Mouse (Mus musculus) forelimb bud, embryonic 11.5 days (tissue): Measurements from ENCODE around the gene Auts2.

Experiments used
- DNase-seq: peaks from one replicate; pipeline ENCODE4 v3.0.0-alpha.2; 2012; ENCODE audit warnings: low read depth, low spot score

Auts2 gene

DNA sequence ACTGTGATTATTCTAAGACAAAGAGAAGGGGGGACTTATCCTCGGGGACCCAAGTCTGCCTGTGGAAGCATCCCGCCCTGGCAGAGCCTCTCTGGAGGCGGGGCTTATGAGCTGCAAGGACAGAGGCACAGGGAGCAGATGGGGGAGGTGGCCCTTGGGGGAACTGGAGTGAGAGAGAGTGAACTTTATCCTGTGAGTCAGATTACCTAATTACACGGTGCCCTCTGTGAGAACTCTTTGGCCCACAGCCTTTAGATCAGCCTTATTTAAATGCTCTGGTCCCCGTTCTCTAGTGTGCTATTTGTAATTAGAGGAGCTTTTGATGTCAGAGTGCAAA, 809.9 kb downstream of the Auts2 start:
- no peak for DNase-seq

DNA sequence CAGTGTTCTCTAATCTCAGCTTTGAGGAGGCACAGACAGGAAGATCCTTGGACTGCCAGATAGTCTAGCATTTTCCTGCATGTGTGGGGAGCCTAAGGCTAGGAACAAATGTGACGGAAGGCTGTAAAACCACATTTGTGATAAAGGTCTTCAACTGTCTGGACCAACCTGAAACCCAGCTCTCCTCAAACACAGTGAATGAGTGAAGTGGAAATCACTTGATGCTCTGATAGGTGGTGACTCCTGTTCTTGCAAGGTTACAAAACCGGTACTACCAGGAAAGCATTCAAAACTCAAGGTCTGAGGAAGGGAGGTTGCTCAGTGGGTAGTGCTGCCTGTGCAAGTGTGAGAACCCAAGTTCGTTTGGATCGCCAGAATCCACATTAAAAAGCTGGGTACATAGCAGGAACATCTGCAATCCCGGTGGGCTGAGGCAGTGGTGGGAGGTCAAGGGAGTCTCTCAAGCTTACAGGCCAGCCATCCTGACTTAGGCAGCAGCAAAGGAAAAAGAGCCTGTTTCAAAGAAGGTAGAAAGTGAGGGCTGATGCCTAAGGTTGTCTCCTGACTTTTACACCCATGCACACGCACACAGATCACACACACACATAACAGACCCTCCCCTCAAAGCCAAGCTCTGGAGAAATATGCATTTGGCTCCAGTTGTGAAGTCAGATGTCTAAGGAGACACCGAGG, 810.4 kb downstream of the Auts2 start:
- DNase-seq = no peak

DNA sequence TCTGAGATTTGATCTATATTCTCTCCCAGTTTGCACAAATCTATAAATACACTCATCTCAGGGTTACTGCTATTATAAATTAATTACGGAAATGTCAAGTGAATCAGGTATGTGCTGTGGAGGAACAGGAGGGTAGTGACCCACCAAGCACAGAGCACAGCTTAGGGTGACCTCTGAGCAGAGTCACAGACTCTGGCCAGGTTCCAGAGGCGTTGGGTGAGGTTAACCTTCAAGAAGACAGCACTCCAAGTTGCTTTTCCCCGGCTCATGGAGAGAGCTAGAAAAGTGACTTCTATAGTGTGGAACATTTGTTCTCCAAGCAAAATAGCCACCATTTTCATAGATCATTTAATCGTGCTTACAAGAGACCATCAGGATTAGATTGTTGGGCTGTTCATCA, 813.7 kb downstream of the Auts2 start:
- no peak for DNase-seq

DNA sequence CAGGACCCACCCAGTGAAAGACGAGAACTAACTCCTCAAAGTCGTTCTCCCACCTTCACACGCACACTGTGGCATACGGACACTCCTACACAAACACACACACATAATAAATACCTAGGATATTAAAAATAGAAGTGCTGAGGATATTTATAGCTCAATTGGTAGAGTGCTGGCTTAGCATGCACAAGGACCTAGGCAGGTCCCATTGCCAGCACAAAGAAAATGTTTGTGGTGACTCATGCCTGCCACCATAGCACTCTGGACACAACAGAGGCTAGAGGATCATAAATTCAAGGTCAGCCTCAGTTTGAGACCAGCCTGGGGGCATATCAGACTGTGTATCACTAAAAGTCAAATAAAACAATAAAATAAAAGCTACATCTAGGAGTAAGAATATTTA, 815.2 kb downstream of the Auts2 start:
- DNase-seq = no peak

DNA sequence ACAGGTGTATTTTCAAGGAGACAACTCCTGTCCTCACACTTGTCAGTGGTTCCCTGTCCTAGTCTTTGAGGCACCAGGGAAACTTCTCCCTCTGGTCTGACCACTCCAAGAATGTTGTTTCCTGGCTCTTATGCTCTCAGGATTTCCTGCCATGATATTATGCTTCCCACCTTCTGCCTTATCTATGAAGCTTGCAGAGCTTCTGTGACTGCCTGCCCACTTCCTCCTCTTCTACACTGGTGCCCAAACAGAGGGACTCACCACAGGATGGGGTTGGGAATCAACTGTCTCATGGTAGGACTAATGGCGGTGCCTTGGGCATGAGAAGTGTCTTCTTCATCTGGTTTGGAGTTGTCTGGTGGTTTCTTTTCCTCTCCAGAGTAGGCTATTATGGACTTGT, 818.6 kb downstream of the Auts2 start:
- DNase-seq = no peak

DNA sequence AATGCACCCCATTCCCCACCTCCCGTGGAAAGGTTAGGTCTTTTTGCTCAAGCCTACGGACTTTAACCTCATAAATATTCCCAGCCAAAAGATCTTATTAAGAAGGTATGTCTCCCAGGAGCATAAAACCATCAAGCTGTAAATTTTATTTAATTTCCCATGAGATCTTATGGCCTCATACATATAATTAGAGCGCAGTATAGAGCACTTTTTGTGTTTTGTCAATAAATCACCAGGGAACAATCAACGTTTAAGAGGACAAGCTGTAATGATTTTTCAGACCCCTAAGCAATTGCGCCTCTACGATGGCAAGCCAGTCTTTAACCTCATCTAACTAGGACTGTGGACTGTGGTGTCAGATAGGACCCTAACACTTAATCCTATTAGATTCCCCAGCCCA, 820.4 kb downstream of the Auts2 start:
- no peak for DNase-seq

DNA sequence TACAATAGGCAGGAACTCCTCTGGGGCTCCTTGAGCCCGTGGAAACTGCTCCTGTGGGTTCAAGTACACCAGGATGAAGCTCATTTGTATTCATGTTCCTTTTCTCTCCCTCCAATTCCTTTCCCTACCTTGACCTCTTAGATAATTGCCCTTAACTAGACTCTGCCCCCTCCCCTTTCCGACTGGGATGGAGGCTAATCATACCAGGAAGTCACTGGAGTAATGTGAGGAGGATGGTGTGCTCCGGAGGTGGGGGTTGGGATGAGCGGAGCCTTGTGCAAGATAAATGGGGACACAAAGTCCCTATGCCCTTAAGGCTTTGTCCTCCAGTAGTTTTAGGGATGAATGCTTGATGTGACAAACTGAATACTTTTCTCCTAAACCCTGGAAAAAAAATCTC, 820.8 kb downstream of the Auts2 start:
- no peak for DNase-seq

DNA sequence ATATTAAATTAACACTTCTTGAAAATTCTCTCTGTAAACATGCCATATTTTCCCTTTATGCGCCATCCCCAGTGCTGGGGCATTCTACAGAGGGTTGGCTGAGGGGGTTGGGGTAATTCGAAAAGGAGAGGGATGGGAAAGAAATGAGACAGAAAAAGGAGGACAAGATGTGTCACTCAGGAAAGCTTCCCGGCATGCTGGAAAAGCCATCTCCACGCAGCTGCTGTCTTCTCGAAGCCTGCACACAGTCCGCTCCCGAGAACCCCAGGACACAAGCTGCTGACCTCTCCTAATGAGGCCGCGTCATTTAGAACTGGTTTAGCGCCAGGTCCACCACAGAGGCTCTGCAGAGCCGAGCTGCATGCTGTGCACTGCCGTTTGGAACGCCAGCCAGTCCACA, 825.1 kb downstream of the Auts2 start:
- DNase-seq = no peak

DNA sequence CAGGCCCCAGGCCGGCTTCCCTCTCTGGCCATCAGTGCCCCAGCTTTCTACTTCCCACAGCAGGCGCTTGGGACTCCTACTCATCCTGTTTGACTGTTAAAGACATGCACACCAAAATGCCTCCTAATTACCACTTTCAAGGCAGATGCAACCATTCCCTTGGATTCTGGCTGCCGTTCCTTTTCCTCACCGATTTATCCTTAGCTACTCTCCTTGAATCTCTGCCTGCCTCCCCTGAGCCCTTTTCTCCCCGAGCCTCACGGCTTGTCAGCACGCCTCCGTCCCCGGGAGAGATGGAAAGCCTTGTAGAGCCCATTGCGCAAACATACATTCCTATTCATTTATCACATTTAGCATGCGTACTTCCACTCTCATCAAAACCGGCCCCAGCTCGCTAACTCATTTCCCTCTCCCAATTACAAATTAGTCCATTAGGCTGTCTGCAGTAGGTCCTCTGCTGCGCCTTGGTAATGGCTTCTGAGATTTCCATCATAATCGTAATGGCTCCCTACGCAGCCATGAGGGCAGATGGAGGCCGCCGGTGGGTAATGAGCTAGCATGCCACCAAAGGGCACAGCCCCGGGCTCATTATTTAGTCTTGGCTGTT, 825.7 kb downstream of the Auts2 start:
- DNase-seq = no peak

DNA sequence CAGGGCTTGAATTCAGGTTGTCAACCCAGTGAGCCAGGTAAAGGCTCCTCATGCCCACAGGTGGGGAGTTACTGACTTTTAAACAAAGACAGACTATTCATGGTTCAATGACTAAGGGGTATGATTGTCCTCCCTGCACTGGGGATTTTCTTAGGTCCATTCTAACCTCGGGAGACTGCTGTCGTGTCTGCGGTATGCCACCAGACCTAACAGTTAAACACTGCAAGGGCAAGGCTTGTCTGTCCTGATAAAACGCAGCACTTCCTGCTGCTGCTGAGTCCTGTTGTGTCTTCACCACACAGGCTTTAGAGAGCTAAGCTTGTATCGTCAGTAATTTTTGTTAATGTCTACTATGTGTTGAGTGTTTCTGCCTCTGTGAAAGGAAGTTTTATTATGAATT, 828.2 kb downstream of the Auts2 start:
- no peak for DNase-seq

DNA sequence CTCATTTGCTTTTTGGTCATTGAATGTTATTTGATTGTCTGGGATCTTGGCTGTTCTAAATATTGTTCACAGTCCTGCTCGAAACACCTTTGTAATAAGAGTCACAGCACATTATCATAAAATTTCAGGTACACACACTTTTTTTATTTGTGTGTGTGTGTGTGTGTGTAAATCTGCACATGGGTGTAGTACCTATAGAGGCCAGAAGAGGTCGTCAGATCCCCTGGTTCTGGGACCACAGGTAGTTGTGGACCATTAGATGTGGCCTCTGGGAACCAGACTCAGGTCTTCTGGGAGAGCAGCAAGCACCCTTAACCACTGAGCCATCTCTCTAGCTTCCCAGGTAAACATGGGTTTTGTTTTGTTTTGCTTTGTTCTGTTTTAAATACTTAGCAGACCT, 830.7 kb downstream of the Auts2 start:
- DNase-seq = no peak

DNA sequence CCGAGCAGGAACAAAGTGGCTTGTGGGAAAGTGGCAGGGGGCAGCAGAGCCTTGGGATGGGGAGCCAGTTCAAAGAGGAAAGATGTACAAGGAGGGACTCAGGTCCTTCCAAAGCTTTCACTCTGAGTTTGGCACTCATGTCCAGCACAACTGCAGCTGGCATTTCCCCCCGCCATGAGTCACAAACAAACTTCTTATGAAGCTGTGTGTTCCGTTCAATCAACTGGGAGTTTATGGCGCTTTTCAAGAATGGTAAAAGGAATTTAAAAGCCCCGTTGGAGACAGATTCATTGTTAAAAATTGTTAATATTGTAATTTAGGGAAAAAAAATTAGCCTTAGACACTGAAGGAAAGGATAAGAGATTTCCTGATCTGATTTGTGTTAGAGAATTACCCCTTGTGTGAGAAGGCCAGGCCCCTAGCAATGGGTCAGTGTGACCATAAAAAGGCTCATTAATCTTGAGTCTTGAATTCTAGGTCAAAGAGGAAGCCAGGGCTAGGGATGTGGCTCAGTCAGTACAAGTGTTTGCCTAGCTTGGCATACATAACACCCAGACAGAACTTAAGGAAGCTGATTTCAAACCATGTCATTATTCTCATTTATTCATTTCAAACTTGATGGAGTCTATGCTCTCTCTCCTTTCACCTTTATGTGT, 831.5 kb downstream of the Auts2 start:
- DNase-seq = no peak

DNA sequence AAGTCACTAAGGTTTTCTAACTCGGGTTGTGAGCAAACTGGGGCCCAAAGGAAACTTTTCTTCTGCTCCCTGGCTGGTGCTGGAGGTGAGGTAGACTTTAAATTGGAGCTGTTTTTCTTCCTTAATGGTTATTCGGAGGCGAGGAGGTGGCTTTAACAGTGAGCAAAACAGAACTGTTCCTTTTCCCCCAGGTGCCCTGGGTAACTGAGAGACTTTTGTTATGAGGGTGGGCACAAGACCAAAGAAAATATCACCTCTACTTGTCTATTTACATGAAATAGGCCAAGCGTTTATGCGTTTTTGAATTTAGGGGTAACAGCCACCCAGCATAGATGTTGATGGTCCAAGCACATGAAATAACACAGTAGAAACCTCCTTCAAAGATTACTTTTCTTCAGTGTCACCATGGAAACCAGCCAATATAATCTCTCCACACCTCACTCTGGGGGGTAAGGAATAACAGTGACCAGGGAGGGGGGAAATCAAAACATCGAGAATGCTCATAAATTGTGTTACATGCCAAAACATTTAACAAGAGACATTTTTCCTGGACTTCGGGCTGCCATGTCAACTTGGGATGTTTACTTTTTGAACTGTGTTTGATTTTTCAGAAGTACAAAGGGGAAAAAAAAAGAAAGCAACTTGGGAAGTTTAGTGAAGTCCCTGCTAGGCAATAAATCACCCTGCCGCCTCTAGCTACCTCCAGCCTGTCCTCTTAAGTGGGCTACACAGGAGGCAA, 832.2 kb downstream of the Auts2 start:
- DNase-seq = peak; percentile 63

DNA sequence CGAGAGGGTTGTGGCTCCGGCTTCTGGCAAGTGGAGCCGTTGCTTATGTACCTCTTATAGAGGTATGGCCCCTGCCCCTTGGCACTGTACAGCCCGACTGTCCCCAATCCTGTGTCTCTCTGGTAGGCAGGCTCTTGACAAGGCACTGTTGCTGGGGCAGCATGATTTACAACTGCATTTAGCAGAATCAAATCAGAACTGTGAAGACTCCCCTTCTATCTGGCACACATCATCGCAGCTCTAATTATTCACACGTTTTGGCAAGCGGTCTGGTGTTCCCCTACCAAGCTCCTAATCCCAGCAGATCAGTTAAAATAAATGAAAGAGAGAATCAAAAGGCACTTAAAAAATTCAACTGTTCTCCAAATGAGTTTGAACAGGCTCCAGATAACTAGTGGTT, 835.7 kb downstream of the Auts2 start:
- DNase-seq = no peak

DNA sequence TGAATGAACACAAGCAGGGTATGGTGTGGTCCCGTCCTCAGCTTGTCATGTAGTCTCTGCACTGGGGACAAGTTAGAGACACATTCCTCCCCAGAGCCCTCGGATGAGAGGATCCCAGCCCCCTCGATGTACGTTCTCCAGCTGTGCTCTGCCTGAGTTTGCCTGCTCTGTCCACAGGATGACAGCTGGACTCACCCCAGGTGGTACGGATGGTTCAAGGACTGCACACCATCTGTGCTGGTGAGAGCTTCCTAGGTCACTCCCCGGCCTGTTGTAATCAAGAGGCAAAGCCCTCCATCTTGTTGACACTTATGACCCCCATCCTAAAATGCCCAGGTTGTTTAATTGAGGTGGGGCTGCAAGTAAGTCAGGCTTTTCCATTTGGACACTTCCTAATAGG, 839.4 kb downstream of the Auts2 start:
- DNase-seq = no peak

DNA sequence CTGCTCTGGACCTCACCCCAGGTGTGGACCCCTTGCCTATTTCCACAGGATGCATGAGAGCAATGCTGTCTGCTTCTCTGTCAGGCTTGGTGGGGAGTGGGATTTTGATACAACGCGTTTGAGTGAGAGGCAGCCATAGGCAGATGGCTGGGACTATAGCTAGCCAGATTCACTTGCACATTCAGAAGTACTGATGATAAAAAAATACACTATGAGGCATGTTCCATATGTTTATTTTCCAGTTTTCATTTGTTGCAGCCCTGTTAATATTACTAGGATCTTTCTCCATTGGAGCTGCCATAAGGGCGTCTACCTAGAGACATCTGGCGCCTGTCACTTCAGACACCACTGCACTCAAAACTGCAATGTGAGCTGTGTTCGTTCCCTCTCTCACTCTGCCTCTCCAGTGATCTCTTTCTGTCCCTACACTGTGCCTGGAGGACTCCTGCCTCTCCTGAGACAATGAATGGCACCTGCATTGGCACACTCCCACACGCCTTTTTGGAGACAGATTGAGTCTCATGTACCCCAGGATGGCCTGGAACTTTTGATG, 840.2 kb downstream of the Auts2 start:
- no peak for DNase-seq

DNA sequence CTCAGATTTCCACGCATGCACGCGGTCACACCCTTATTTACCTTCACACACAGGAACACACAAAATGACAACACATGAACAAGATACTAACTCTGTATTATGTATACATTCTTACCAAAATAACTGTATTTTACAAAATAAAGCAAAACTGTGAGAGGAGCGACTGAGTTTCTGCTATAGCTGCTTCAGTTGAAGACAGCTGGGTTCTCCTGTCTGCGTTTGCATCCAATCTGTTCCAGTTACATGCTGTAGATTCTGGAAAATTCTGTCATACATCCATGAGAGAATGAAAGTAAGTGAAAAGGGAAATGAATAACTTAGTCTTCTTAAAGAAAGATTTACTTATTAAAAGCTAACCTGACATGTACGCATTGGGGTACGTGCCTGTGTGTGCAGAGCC, 844.2 kb downstream of the Auts2 start:
- no peak for DNase-seq

DNA sequence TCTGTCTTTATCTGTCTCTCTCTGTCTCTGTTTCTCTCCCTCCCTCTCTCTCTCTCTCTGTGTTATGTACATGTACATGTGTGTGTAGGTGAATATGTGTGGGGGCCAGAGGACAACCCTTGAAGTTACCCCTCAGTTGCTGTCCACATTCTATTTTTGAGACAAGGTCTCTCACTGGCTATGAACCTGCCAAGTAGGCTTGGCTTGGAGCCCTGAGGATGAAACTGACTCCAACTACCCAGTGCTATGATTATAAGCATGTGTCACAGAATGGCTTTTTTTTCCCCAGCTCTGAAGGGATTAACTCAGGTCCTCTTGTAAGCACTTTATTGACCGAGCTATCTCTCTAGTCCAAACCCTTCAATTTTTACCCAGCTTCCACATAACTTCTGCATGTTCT, 852.4 kb downstream of the Auts2 start:
- no peak for DNase-seq

DNA sequence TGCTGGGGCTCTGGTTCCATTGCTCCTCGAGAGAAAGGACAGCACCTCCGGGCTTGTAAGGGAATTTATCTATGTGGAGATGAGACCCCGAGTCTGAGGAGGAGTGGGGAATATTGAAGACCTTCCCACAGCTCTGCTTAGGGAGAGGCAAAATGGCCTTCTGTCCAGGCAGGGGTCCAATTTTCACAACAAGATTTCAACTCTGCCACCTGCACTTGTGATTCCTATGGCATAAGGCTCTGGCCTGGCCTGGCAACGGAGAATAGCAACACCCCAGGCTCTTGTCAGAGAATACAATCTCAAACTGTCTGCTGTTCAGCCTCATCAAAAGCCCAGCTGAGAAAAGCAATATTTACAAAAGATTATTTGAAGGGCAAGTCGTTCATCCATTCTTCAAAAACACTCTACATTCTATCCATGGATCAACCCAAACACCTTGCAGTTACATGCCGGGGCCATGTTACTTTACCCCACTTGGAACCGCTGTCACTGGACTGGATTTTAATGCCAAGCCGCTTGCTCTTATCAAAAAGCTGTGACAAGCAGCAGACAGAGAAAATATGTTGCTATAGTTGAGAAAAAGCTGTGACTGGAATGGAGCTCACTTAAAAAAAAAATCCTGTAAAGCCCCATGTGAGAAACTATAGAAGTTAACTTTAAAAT, 856.1 kb downstream of the Auts2 start:
- no peak for DNase-seq

DNA sequence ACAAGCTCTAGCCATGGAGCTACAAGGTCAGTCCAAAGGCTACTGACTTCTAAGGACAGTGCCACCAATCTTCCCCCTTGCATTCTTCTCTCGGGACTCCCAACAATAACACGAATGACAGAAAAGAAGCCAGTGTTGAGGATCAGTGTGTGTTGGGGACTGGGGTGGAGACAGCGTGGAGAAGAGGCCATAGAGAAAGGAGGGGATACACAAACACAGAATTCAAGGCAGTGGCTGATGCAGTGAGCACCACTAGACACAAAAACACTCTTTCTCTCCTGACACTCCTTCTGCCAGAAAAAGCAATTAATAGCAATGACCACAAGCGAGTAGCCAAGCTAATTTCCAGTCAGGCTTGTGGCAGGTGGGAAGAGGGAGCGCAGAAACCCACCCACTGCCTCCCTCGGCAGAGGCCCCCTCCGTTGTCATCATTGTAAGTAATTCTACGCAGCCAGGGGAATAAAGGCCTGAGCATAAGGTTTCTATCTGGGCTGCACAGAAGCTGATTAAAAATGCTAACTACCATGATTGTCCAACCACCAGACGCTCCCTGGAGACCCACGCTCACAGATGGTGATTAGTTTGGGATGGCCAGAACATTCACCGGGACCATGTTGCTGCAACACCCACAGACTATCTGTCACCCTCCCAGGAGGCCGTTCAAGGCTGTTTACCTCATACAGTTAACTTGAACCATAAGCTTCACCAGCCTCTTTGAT, 862.9 kb downstream of the Auts2 start:
- no peak for DNase-seq

DNA sequence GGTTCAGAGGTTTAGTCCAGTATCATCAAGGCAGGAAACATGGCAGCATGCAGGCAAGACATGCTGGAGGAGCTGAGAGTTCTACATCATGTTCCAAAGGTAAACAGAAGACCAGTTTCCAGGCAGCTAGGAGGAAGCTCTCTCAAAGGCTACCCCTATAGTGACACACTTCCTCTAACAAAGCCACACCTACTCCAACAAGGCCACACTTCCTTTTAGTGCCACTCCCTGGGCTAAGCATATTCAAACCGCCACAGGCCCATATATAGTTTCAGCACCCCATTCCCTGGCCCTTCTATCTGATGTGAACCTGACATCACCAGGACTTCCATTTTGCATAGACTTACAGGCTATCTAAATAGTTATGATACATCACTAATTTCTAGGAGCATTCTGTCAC, 863.6 kb downstream of the Auts2 start:
- DNase-seq = no peak
